13 mouse cellular contexts compared by ENCODE assay signal in the genomic region with DNA sequence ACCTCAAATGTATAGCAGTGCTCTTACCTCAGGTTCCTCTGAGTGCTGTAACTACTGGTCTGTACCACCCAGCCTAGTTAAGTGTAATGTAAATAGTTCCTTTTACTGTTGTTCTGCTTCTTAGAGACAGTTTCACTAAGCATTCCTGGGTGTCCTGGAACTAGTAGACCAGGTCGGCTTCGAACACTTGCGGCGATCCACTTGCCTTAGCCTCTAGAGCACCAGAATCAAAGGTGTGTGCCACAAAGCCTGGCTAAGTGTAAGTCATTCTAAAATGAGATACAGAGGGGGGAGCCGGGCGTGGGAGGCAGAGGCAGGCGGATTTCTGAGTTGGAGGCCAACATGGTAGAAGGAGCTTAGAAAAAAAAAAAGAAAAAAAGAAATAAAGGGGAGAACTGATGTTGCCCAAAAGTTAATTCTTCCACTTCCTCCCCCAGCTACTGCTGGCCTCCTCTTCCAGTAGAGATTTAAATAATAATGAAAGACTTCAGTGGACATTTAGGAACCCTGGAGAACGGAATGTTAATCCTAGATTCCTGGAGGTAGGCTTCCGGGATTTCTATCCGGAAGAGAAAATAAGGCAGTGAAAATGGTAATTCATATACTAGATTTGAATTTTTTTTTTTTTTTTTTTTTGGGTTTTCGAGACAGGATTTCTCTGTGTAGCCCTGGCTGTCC.
"Had no signal": no experiment of that assay in that cellular context is flagged by ENCODE, and none has a peak within 500 bp of the region (broad histone marks: within the 10 kb centered on the region; RNA-seq: fewer than 3 reads in every experiment).

No protein-coding gene starts in this region.

- H3K4me3 ChIP-seq: midbrain, embryonic 10.5 days; midbrain, embryonic 12.5 days; neural tube, embryonic 12.5 days had no signal

- DNase-seq: lung, adult 18-20 months; lung, embryonic 14.5 days; lung, postnatal 10 days; lung, postnatal 4 days; midbrain, embryonic 14.5 days; right cerebral cortex, postnatal 14 days; spleen, adult 18-20 months; thymus, adult 18-20 months; thymus, postnatal 14 days; thymus, postnatal 36 days had no signal

- H3K9me3 ChIP-seq: midbrain, embryonic 10.5 days; midbrain, embryonic 12.5 days; neural tube, embryonic 12.5 days had no signal

- H3K27me3 ChIP-seq: midbrain, embryonic 12.5 days; neural tube, embryonic 12.5 days had no signal

- H3K36me3 ChIP-seq: midbrain, embryonic 12.5 days; neural tube, embryonic 12.5 days had no signal
